Comparison of ENCODE assay signal across 9 mouse cellular contexts in genomic region chr13:20090133-20090710, GRCm38 (mm10). TPM values are rescaled to one million over a fixed set of nuclear protein-coding genes. Genes with fewer than 3 reads are reported as not detected.
A peak's percentile ranks its signal among the peaks of the same experiment; 100 is the strongest.
DNase-seq lines count a peak whose midpoint lies in the region; ATAC-seq lines count a peak whose summit lies in the region.
"Had no signal": no experiment of that assay in that cellular context is flagged by ENCODE, and none has a peak within 500 bp of the region (broad histone marks: within the 10 kb centered on the region; RNA-seq: fewer than 3 reads in every experiment).

Gene Elmo1, plus strand, starts transcription at chr13:20090596.

- no peaks in the 10 kb centered on the region for H3K9me3 ChIP-seq in embryonic facial prominence, embryonic 14.5 days (ENCODE audit: control insufficient read depth, low read length)
- H3K9me3 ChIP-seq in limb, embryonic 10.5 days (replicated peaks), result no peaks in the 10 kb centered on the region
- no peaks in the 10 kb centered on the region for H3K9me3 ChIP-seq in midbrain, embryonic 10.5 days (replicated peaks)

- ATAC-seq in embryonic facial prominence, embryonic 14.5 days (ENCODE audit: low read depth), result peak; percentile 71

- peak within 1 kb of the TSS; percentile 93 for H3K4me2 ChIP-seq in embryonic facial prominence, embryonic 14.5 days (ENCODE audit: low read depth, low read length)

- WGBS in embryonic facial prominence, embryonic 14.5 days, result 0% methylated on average over 37 of the region's 49 CpGs
- WGBS in limb, embryonic 10.5 days, result under 1% methylated on average over 46 of the region's 49 CpGs
- WGBS in midbrain, embryonic 10.5 days, result under 1% methylated on average over 49 of the region's 49 CpGs

- H3K27me3 ChIP-seq in embryonic facial prominence, embryonic 14.5 days (replicated peaks; ENCODE audit: control insufficient read depth, insufficient read depth, low read length), result peaks cover 17% of the 10 kb centered on the region; the same call in 1 of the 2 replicates
- peaks cover 22% of the 10 kb centered on the region for H3K27me3 ChIP-seq in limb, embryonic 10.5 days (ENCODE audit: low read depth, poor library complexity, severe bottlenecking)
- peaks cover 32% of the 10 kb centered on the region for H3K27me3 ChIP-seq in midbrain, embryonic 10.5 days (ENCODE audit: low read depth, poor library complexity, severe bottlenecking)

- peak within 1 kb of the TSS; percentile 87 for H3K4me3 ChIP-seq in embryonic facial prominence, embryonic 14.5 days (ENCODE audit: low read depth, low read length)
- peak within 1 kb of the TSS; percentile 85 for H3K4me3 ChIP-seq in limb, embryonic 10.5 days
- peak within 1 kb of the TSS; percentile 92 for H3K4me3 ChIP-seq in midbrain, embryonic 10.5 days

- H3K27ac ChIP-seq in embryonic facial prominence, embryonic 14.5 days (replicated peaks; ENCODE audit: low read depth, low read length), result peak within 1 kb of the TSS; percentile 80
- H3K27ac ChIP-seq in limb, embryonic 10.5 days, result peak within 1 kb of the TSS; percentile 85
- H3K27ac ChIP-seq in midbrain, embryonic 10.5 days (replicated peaks), result peak within 1 kb of the TSS; percentile 95

- H3K4me1 ChIP-seq in embryonic facial prominence, embryonic 14.5 days (ENCODE audit: control insufficient read depth, insufficient read depth, low read length), result peaks cover 3% of the 10 kb centered on the region; the same call in 1 of the 2 replicates
- H3K4me1 ChIP-seq in limb, embryonic 10.5 days, result peaks cover 11% of the 10 kb centered on the region; the same call in 1 of the 2 replicates
- peaks cover 27% of the 10 kb centered on the region for H3K4me1 ChIP-seq in midbrain, embryonic 10.5 days

- peak within 1 kb of the TSS; percentile 81 for H3K9ac ChIP-seq in embryonic facial prominence, embryonic 14.5 days (ENCODE audit: low read depth, low read length)

- no peaks in the 10 kb centered on the region for H3K36me3 ChIP-seq in embryonic facial prominence, embryonic 14.5 days (ENCODE audit: control insufficient read depth, insufficient read depth, low read length)
- no peaks in the 10 kb centered on the region for H3K36me3 ChIP-seq in limb, embryonic 10.5 days
- H3K36me3 ChIP-seq in midbrain, embryonic 10.5 days, result no peaks in the 10 kb centered on the region

- DNase-seq in layer of hippocampus, adult 11-12 months (ENCODE audit: low spot score), result peak; percentile 72
- no peak for DNase-seq in layer of hippocampus, adult 9-10 months (ENCODE audit: low spot score)
- DNase-seq in embryonic facial prominence, embryonic 14.5 days (ENCODE audit: low spot score), result peak; percentile 89
- peak; percentile 63 to 87 for DNase-seq in heart, adult 18-20 months
- peak; percentile 33 for DNase-seq in kidney, adult 11 months
- DNase-seq in limb, embryonic 10.5 days (ENCODE audit: low spot score), result no peak
- peak; percentile 88 for DNase-seq in midbrain, embryonic 10.5 days (ENCODE audit: low spot score)
- DNase-seq in skeletal muscle tissue, adult 2 months (ENCODE audit: low read depth, low spot score), result peak; percentile 57

RNA-seq across cellular contexts. Expression of gene Elmo1, which starts in this region (rescaled TPM):
- 16.6 and 21.4 TPM in 2 replicates for polyA plus RNA-seq in embryonic facial prominence, embryonic 14.5 days (2014; fragmentation: Nextera tagmentation; extraction: Ambion mirVana)
- total RNA-seq in heart, adult 18-20 months (2021), result 1 to 10 TPM; 7.6 to 9.1 TPM
- 7.1 and 9.1 TPM in 2 replicates for polyA plus RNA-seq in limb, embryonic 10.5 days (2016; fragmentation: Nextera tagmentation; extraction: Ambion mirVana)
- 13.8 and 15.6 TPM in 2 replicates for polyA plus RNA-seq in midbrain, embryonic 10.5 days (2016; fragmentation: Nextera tagmentation; extraction: Ambion mirVana)
- polyA plus RNA-seq: C2C12 had no signal

Comparison
In these comparisons a context has a peak if more than half of its experiments do, and no peak if none do; other contexts are left out.
1. DNase-seq: peak in layer of hippocampus, adult 11-12 months (single experiment), embryonic facial prominence, embryonic 14.5 days (single experiment), heart, adult 18-20 months (2 of 2), kidney, adult 11 months (single experiment), midbrain, embryonic 10.5 days (single experiment) and skeletal muscle tissue, adult 2 months (single experiment); none in layer of hippocampus, adult 9-10 months (single experiment) and limb, embryonic 10.5 days (single experiment).
2. Peak in every context shown above with its lines, with median percentiles within 50 percentile points of each other: H3K27ac ChIP-seq and H3K4me3 ChIP-seq.